Mouse (Mus musculus): Measurements from ENCODE around the gene Syne2. TPM values are rescaled to one million over a fixed set of nuclear protein-coding genes. Genes with fewer than 3 reads are reported as not detected.

The Syne2 gene
- polyA plus RNA-seq, 1 experiment from 2014 or later, result 63.6 TPM

DNA sequence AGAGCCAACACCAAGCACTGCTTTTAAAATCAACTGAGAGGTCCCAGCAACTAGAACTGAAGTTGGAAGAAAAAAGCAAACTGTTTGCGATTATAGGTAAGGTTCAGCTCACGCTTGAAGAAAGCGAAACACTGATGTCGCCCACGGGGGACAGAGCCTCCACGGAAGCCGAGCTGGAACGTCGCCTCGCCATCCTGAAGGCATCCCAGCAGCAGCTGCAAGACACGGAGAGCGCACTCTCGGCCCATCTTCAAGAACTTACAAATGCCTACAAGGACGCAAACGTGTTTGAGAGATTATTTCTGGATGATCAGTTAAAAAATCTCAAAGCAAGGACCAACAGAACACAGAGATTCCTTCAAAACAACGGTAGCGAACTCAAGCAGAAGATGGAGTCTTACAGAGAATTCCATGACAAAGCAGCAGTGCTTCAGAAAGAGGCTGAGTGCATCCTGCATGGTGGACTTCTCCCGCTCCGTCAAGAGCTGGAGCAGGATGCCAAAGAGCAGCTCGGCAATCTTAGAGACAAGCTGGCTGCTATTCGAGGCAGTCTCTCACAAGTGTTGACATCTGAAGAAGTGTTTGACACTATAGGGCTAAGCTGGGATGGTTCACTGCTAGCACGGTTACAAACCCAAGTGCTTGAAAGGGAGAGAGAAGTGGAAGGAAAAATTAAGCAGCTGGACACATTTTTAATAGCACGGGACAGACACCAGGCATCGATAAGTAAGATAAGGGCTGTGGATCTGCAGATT, 148.7 kb downstream of the Syne2 start:
- Histone ChIP-seq H3K4me1 (ENCODE audit: control insufficient read depth, insufficient read depth, low read length) (no peaks in the 10 kb centered on the region), H3K9ac (replicated peaks; ENCODE audit: low read depth, low read length) (no peak overlapping the region), H3K36me3 (ENCODE audit: control insufficient read depth, insufficient read depth, low read length) (peaks cover 18% of the 10 kb centered on the region), H3K27me3 (ENCODE audit: control insufficient read depth, insufficient read depth, low read length) (no peaks in the 10 kb centered on the region), H3K4me3 (ENCODE audit: low read depth, low read length) (no peak overlapping the region), H3K27ac (ENCODE audit: low read length) (no peak overlapping the region), H3K9me3 (ENCODE audit: control insufficient read depth, low read depth, low read length) (no peaks in the 10 kb centered on the region), H3K4me2 (replicated peaks; ENCODE audit: low read depth, low read length) (no peak overlapping the region)
- WGBS, result 92% methylated on average over 24 of the region's 24 CpGs
- no peak for ATAC-seq (ENCODE audit: insufficient number of reproducible peaks, insufficient read depth, low FRiP score, low read depth)

DNA sequence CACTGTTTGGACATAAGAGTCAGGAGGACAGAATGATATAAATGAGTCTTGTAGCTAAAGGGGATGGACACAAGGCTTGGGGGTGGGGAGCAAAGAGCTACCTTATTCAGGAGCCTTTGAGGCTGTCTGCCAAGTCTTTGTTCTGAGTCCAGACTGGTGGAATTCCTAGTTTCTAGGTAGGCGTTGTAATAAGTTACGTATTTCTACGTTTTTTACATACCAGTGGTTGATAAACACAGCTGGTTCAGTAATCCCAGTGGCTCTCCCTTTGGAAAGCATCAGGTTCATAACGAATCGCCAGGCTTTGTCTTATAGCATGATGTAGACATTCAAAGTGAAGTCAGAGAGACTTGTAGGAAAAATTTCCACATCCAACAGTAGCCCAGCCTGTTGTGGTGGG, 161.1 kb downstream of the Syne2 start:
- Histone ChIP-seq H3K9ac (replicated peaks; ENCODE audit: low read depth, low read length) (no peak overlapping the region), H3K27me3 (ENCODE audit: control insufficient read depth, insufficient read depth, low read length) (no peaks in the 10 kb centered on the region), H3K9me3 (ENCODE audit: control insufficient read depth, low read depth, low read length) (no peaks in the 10 kb centered on the region), H3K36me3 (ENCODE audit: control insufficient read depth, insufficient read depth, low read length) (peaks cover 8% of the 10 kb centered on the region; the same call in 1 of the 2 replicates), H3K27ac (ENCODE audit: low read length) (no peak overlapping the region), H3K4me3 (ENCODE audit: low read depth, low read length) (no peak overlapping the region), H3K4me2 (replicated peaks; ENCODE audit: low read depth, low read length) (no peak overlapping the region), H3K4me1 (ENCODE audit: control insufficient read depth, insufficient read depth, low read length) (no peaks in the 10 kb centered on the region)
- 52% methylated on average over 5 of the region's 5 CpGs for WGBS
- ATAC-seq (ENCODE audit: insufficient number of reproducible peaks, insufficient read depth, low FRiP score, low read depth), result no peak

DNA sequence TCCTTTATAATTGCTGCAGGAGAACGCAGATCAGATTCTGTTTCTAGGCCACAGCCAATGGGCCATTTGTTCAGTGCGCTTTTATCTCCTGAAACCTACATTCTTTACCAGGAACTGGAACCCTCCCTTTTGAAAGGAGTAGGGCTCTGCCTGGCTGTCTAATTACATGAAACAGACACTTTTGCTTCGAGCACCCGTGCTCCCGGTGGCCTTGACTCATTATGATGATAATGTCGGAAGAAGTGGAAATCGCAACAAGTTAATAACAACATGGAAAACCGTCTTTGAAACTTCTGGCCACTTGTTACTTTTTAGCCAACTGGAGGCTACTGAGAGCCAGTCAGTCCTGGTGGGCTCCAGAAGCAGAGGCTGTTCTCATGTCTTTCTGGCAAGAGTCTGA, 165.4 kb downstream of the Syne2 start:
- no peak for ATAC-seq (ENCODE audit: insufficient number of reproducible peaks, insufficient read depth, low FRiP score, low read depth)
- H3K4me3 ChIP-seq (ENCODE audit: low read depth, low read length), result no peak overlapping the region
- H3K9me3 ChIP-seq (ENCODE audit: control insufficient read depth, low read depth, low read length), result no peaks in the 10 kb centered on the region
- no peak overlapping the region for H3K4me2 ChIP-seq (replicated peaks; ENCODE audit: low read depth, low read length)
- no peaks in the 10 kb centered on the region for H3K4me1 ChIP-seq (ENCODE audit: control insufficient read depth, insufficient read depth, low read length)
- no peaks in the 10 kb centered on the region for H3K27me3 ChIP-seq (ENCODE audit: control insufficient read depth, insufficient read depth, low read length)
- H3K9ac ChIP-seq (replicated peaks; ENCODE audit: low read depth, low read length), result no peak overlapping the region
- no peak overlapping the region for H3K27ac ChIP-seq (ENCODE audit: low read length)
- H3K36me3 ChIP-seq (ENCODE audit: control insufficient read depth, insufficient read depth, low read length), result peaks cover 8% of the 10 kb centered on the region; the same call in 1 of the 2 replicates
- WGBS, result 67% methylated on average over 8 of the region's 8 CpGs

DNA sequence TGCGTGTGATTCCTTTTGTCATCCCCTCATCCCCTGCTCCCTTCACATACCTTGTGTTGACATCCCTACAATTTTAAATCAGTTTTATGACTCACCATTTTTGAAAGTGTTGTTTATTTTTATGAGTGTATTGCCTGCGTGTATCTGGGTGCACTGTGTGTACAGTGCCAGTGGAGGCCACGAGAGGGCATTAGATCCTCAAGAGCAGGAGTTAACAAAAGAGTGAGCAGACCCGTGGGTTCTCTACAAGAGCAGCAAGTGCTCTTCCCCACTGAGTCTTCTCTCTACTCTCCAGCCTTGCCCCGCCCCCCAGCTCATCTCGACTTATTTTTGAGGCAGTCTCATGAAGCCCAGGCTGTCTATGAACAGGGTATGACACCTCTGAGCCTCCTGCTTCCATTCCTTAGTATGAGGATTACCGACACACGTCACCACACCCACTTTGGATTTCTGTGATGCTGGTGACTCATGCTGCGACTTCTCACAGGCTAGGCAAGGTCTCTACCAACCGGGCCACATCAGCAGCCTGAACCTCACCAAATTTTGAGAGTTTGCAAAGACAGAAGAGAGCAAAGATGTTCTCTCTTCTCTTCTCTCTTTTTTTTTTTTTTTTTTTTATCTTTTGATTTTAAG, 174.4 kb downstream of the Syne2 start:
- Histone ChIP-seq H3K36me3 (ENCODE audit: control insufficient read depth, insufficient read depth, low read length) (peaks cover 9% of the 10 kb centered on the region), H3K27me3 (ENCODE audit: control insufficient read depth, insufficient read depth, low read length) (no peaks in the 10 kb centered on the region)
- no peak for ATAC-seq (ENCODE audit: insufficient number of reproducible peaks, insufficient read depth, low FRiP score, low read depth)

DNA sequence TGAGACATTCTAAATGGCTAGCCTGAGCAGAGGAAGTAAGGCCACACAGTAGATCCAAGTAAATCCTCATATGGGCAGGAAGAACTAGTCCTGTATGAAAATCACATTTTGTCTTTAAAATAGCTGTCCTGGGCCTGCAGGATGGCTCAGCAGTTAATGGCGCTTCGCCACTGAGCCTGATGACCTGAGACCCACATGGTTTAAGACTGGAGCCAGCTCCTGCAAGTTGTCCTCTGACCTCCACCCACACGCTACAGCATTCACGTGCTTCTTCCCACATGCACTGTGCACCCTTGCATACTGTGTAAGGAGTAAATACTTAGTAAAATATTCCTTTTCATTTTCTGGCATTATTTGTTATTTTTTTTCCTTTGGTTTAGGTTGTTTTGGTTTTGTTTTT, 175.0 kb downstream of the Syne2 start:
- H3K27me3 ChIP-seq (ENCODE audit: control insufficient read depth, insufficient read depth, low read length), result no peaks in the 10 kb centered on the region
- no peak for ATAC-seq (ENCODE audit: insufficient number of reproducible peaks, insufficient read depth, low FRiP score, low read depth)
- peaks cover 12% of the 10 kb centered on the region for H3K36me3 ChIP-seq (ENCODE audit: control insufficient read depth, insufficient read depth, low read length)
- H3K9me3 ChIP-seq (ENCODE audit: control insufficient read depth, low read depth, low read length), result no peaks in the 10 kb centered on the region
- H3K27ac ChIP-seq (ENCODE audit: low read length), result no peak overlapping the region
- no peaks in the 10 kb centered on the region for H3K4me1 ChIP-seq (ENCODE audit: control insufficient read depth, insufficient read depth, low read length)
- H3K4me2 ChIP-seq (replicated peaks; ENCODE audit: low read depth, low read length), result no peak overlapping the region
- no peak overlapping the region for H3K9ac ChIP-seq (replicated peaks; ENCODE audit: low read depth, low read length)
- WGBS, result 87% methylated on average over 4 of the region's 4 CpGs
- H3K4me3 ChIP-seq (ENCODE audit: low read depth, low read length), result no peak overlapping the region

More for the DNA sequence above, 174.4 kb downstream of the Syne2 start:
- WGBS, result 80% methylated on average over 10 of the region's 10 CpGs
- H3K9ac ChIP-seq (replicated peaks; ENCODE audit: low read depth, low read length), result no peak overlapping the region
- no peak overlapping the region for H3K27ac ChIP-seq (ENCODE audit: low read length)
- H3K4me2 ChIP-seq (replicated peaks; ENCODE audit: low read depth, low read length), result no peak overlapping the region
- H3K4me1 ChIP-seq (ENCODE audit: control insufficient read depth, insufficient read depth, low read length), result no peaks in the 10 kb centered on the region
- no peak overlapping the region for H3K4me3 ChIP-seq (ENCODE audit: low read depth, low read length)
- H3K9me3 ChIP-seq (ENCODE audit: control insufficient read depth, low read depth, low read length), result no peaks in the 10 kb centered on the region

DNA sequence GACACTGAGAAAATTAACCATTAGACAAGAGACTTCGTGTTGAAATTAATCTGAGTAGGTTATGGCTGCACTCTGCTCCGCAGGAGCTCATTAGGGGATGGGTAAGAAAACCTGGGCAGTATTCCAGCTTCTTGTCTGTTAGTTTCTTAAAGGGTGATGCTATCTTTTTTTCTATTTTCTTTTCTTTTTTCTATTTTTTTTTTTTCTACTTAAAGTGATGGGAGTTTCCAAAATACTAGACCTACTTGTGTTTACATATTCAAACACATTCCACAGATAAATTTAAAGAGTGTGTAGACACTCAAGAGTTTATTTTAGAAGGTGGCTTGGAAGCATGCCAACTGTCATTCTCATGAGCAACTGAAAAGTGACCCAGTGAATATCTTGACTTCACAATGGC, 177.2 kb downstream of the Syne2 start:
- no peak for ATAC-seq (ENCODE audit: insufficient number of reproducible peaks, insufficient read depth, low FRiP score, low read depth)
- H3K9ac ChIP-seq (replicated peaks; ENCODE audit: low read depth, low read length), result no peak overlapping the region
- WGBS, result 31% methylated on average over 2 of the region's 2 CpGs
- no peak overlapping the region for H3K4me2 ChIP-seq (replicated peaks; ENCODE audit: low read depth, low read length)
- H3K27ac ChIP-seq (ENCODE audit: low read length), result no peak overlapping the region
- H3K4me3 ChIP-seq (ENCODE audit: low read depth, low read length), result no peak overlapping the region
- H3K27me3 ChIP-seq (ENCODE audit: control insufficient read depth, insufficient read depth, low read length), result no peaks in the 10 kb centered on the region
- no peaks in the 10 kb centered on the region for H3K9me3 ChIP-seq (ENCODE audit: control insufficient read depth, low read depth, low read length)
- peaks cover 12% of the 10 kb centered on the region; the same call in 1 of the 2 replicates for H3K36me3 ChIP-seq (ENCODE audit: control insufficient read depth, insufficient read depth, low read length)
- H3K4me1 ChIP-seq (ENCODE audit: control insufficient read depth, insufficient read depth, low read length), result no peaks in the 10 kb centered on the region

DNA sequence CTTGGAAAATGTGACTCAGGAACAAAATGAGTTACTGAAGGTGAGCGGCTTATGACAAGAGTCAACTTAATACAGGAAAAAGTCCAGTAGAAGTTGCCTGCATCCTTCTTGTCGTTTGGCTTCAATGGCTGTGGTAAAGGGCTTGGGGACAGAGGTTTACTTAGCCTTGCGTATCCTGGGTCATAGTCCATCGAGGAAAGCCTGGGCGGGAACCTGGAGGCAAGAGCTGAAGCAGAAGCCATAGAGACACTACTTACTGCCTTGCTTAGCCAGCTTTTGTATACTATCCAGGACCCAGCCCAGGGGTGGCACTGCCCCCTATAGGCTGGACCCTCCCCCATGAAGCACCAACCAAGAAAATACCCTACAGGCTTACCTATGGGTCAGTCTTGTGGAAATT, 179.6 kb downstream of the Syne2 start:
- no peak overlapping the region for H3K4me2 ChIP-seq (replicated peaks; ENCODE audit: low read depth, low read length)
- H3K27ac ChIP-seq (ENCODE audit: low read length), result no peak overlapping the region
- WGBS, result 89% methylated on average over 5 of the region's 5 CpGs
- H3K36me3 ChIP-seq (ENCODE audit: control insufficient read depth, insufficient read depth, low read length), result peaks cover 9% of the 10 kb centered on the region; the same call in 1 of the 2 replicates
- no peaks in the 10 kb centered on the region for H3K9me3 ChIP-seq (ENCODE audit: control insufficient read depth, low read depth, low read length)
- ATAC-seq (ENCODE audit: insufficient number of reproducible peaks, insufficient read depth, low FRiP score, low read depth), result no peak
- no peaks in the 10 kb centered on the region for H3K4me1 ChIP-seq (ENCODE audit: control insufficient read depth, insufficient read depth, low read length)
- no peak overlapping the region for H3K4me3 ChIP-seq (ENCODE audit: low read depth, low read length)
- H3K9ac ChIP-seq (replicated peaks; ENCODE audit: low read depth, low read length), result no peak overlapping the region
- H3K27me3 ChIP-seq (ENCODE audit: control insufficient read depth, insufficient read depth, low read length), result no peaks in the 10 kb centered on the region

DNA sequence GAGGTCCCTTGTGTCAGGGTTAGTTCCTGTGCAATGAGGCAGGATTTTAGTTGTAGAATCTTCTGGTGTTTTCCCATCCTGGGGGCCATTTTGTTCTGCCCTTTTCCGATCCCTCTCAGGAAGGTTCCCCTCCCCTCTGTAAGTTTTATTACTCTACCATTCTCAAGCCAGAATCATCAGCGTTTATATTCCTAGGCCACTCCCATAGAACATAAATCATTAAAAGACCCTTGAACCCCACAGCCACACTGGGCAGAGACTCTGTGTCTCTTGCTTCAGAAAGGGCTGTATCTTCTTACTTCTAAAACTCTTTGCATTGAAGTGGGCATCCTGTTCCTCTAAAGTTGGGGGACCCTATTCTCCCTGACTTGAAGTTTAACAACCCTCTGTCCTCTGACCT, 180.5 kb downstream of the Syne2 start:
- H3K27me3 ChIP-seq (ENCODE audit: control insufficient read depth, insufficient read depth, low read length), result no peaks in the 10 kb centered on the region
- no peak overlapping the region for H3K4me3 ChIP-seq (ENCODE audit: low read depth, low read length)
- H3K36me3 ChIP-seq (ENCODE audit: control insufficient read depth, insufficient read depth, low read length), result peaks cover 9% of the 10 kb centered on the region; the same call in 1 of the 2 replicates
- H3K4me1 ChIP-seq (ENCODE audit: control insufficient read depth, insufficient read depth, low read length), result no peaks in the 10 kb centered on the region
- H3K9ac ChIP-seq (replicated peaks; ENCODE audit: low read depth, low read length), result no peak overlapping the region
- no peaks in the 10 kb centered on the region for H3K9me3 ChIP-seq (ENCODE audit: control insufficient read depth, low read depth, low read length)
- 51% methylated on average over 2 of the region's 2 CpGs for WGBS
- no peak overlapping the region for H3K27ac ChIP-seq (ENCODE audit: low read length)
- ATAC-seq (ENCODE audit: insufficient number of reproducible peaks, insufficient read depth, low FRiP score, low read depth), result no peak
- H3K4me2 ChIP-seq (replicated peaks; ENCODE audit: low read depth, low read length), result no peak overlapping the region

Measured in stomach, embryonic 14.5 days (tissue).